Mouse (Mus musculus) CH12.LX (cell line): ENCODE data around the gene Slc25a11. TPM values are rescaled to one million over a fixed set of nuclear protein-coding genes. Genes with fewer than 3 reads are reported as not detected.

Experiments used
- DNase-seq: peaks from one replicate; pipeline ENCODE4 v3.0.0-alpha.2; 2013; ENCODE audit errors: extremely low read depth
- H3K27ac ChIP-seq: 2 replicates; pipeline ENCODE4 v1.5.1; 2012; ENCODE audit warnings: low read depth, mild to moderate bottlenecking, control low read depth, moderate library complexity; ENCODE audit not compliant: insufficient read depth
- H3K27me3 ChIP-seq: replicated peaks from 2 replicates; pipeline ENCODE3; 2012; ENCODE audit warnings: inconsistent platforms
- H3K36me3 ChIP-seq, 2 experiments: replicated peaks in 1 of 2; 2 replicates each; pipeline versions ENCODE3 to v1.6.1; 2012; ENCODE audit warnings: inconsistent platforms in 1 of 2, low read length in 1 of 2, mild to moderate bottlenecking in 1 of 2, mixed read lengths in 1 of 2, moderate library complexity in 1 of 2; ENCODE audit not compliant: control insufficient read depth in 1 of 2, insufficient read depth in 1 of 2
- H3K4me1 ChIP-seq, 2 experiments: 2 replicates each; pipeline ENCODE4 v1.6.1; 2012; ENCODE audit warnings: inconsistent platforms in 1 of 2, moderate library complexity in 1 of 2; ENCODE audit not compliant: insufficient read depth in 2 of 2, control insufficient read depth in 1 of 2
- H3K4me2 ChIP-seq: 2 replicates; pipeline ENCODE4 v1.6.1; 2012; ENCODE audit warnings: low read depth, mild to moderate bottlenecking, control low read depth; ENCODE audit not compliant: poor library complexity, insufficient read depth, severe bottlenecking
- H3K4me3 ChIP-seq, 3 experiments: fragments of 150-350 bp in 1 of 3; sonication (generic) in 1 of 3; replicated peaks in 1 of 3; 2 replicates each; pipeline versions ENCODE3 to v1.5.1; 2011 to 2012; ENCODE audit warnings: low read depth in 2 of 3, low read length in 2 of 3, mild to moderate bottlenecking in 2 of 3, moderate library complexity in 2 of 3, control low read depth in 1 of 3, improper control_type of control experiment in 1 of 3, inconsistent platforms in 1 of 3, mixed read lengths in 1 of 3; ENCODE audit not compliant: poor library complexity in 1 of 3
- H3K79me2 ChIP-seq: replicated peaks from 2 replicates; pipeline ENCODE4 v1.6.1; 2012; ENCODE audit warnings: mild to moderate bottlenecking, moderate library complexity; ENCODE audit not compliant: control insufficient read depth, poor library complexity, insufficient read depth, severe bottlenecking; ENCODE audit errors: extremely low read depth
- H3K9ac ChIP-seq: 2 replicates; pipeline ENCODE4 v1.6.1; 2012; ENCODE audit warnings: low read depth, mild to moderate bottlenecking, control low read depth, moderate library complexity; ENCODE audit not compliant: insufficient read depth
- H3K9me3 ChIP-seq: replicated peaks from 2 replicates; pipeline ENCODE3; 2012; ENCODE audit warnings: low read length, inconsistent platforms, mixed read lengths
- CHD2 ChIP-seq: IDR thresholded peaks from 2 replicates; pipeline ENCODE4 v1.6.1; 2011; ENCODE audit warnings: low read length, improper control_type of control experiment
- E2F4 ChIP-seq: IDR thresholded peaks from 2 replicates; pipeline ENCODE4 v1.6.1; 2011; ENCODE audit warnings: low read depth, low read length, improper control_type of control experiment; ENCODE audit not compliant: insufficient replicate concordance
- ELF1 ChIP-seq: IDR thresholded peaks from 2 replicates; pipeline ENCODE4 v1.6.1; 2014; ENCODE audit warnings: low read depth, mild to moderate bottlenecking, inconsistent platforms, low read length, improper control_type of control experiment
- EP300 ChIP-seq: IDR thresholded peaks from 2 replicates; pipeline ENCODE4 v1.6.1; 2011; ENCODE audit warnings: low read length, improper control_type of control experiment
- ETS1 ChIP-seq: conservative IDR thresholded peaks from 2 replicates; pipeline ENCODE4 v1.6.1; 2012; ENCODE audit warnings: low read depth, mild to moderate bottlenecking, inconsistent platforms, low read length, improper control_type of control experiment, moderate library complexity
- GABPA ChIP-seq: IDR thresholded peaks from 2 replicates; pipeline ENCODE4 v1.6.1; 2012; ENCODE audit warnings: low read depth, low read length, improper control_type of control experiment, inconsistent platforms; ENCODE audit not compliant: insufficient replicate concordance
- IRF4 ChIP-seq: IDR thresholded peaks from 2 replicates; pipeline ENCODE4 v1.6.1; 2014; ENCODE audit warnings: low read depth, mild to moderate bottlenecking, inconsistent platforms, low read length, improper control_type of control experiment
- JUN ChIP-seq: IDR thresholded peaks from 2 replicates; pipeline ENCODE4 v1.6.1; 2011; ENCODE audit warnings: low read depth, mild to moderate bottlenecking, low read length, improper control_type of control experiment, moderate library complexity; ENCODE audit not compliant: insufficient read depth
- JUND ChIP-seq: conservative IDR thresholded peaks from 2 replicates; pipeline ENCODE4 v1.6.1; 2011; ENCODE audit warnings: low read depth, low read length, improper control_type of control experiment
- KAT2A ChIP-seq: IDR thresholded peaks from 2 replicates; pipeline ENCODE4 v1.6.1; 2012; ENCODE audit warnings: low read length, improper control_type of control experiment, inconsistent platforms; ENCODE audit not compliant: insufficient replicate concordance
- MAFK ChIP-seq: IDR thresholded peaks from 2 replicates; pipeline ENCODE4 v1.6.1; 2011; ENCODE audit warnings: low read length, improper control_type of control experiment; ENCODE audit not compliant: insufficient replicate concordance
- MXI1 ChIP-seq: IDR thresholded peaks from 2 replicates; pipeline ENCODE4 v1.6.1; 2011; ENCODE audit warnings: mild to moderate bottlenecking, low read depth, low read length, improper control_type of control experiment
- MYC ChIP-seq: IDR thresholded peaks from 2 replicates; pipeline ENCODE4 v1.6.1; 2011; ENCODE audit warnings: low read depth, mild to moderate bottlenecking, improper control_type of control experiment, low read length
- NRF1 ChIP-seq: IDR thresholded peaks from 2 replicates; pipeline ENCODE4 v1.6.1; 2014; ENCODE audit warnings: low read depth, mild to moderate bottlenecking, inconsistent platforms, low read length, improper control_type of control experiment, moderate library complexity
- PAX5 ChIP-seq: IDR thresholded peaks from 2 replicates; pipeline ENCODE4 v1.6.1; 2012; ENCODE audit warnings: low read length, inconsistent platforms, mixed read lengths
- POLR2AphosphoS2 ChIP-seq: IDR thresholded peaks from 2 replicates; pipeline ENCODE4 v1.6.1; 2011; ENCODE audit warnings: low read depth, low read length, improper control_type of control experiment
- RAD21 ChIP-seq: IDR thresholded peaks from 2 replicates; pipeline ENCODE4 v1.6.1; 2011; ENCODE audit warnings: low read depth, mild to moderate bottlenecking, low read length, improper control_type of control experiment, moderate library complexity
- RCOR1 ChIP-seq: conservative IDR thresholded peaks from 2 replicates; pipeline ENCODE4 v1.6.1; 2012; ENCODE audit warnings: low read depth, mild to moderate bottlenecking, inconsistent platforms, low read length, improper control_type of control experiment
- SIN3A ChIP-seq: IDR thresholded peaks from 2 replicates; pipeline ENCODE4 v1.6.1; 2012; ENCODE audit warnings: low read length, improper control_type of control experiment, inconsistent platforms
- TBP ChIP-seq: conservative IDR thresholded peaks from 2 replicates; pipeline ENCODE4 v1.6.1; 2011; ENCODE audit warnings: low read depth, low read length, improper control_type of control experiment
- TCF12 ChIP-seq: IDR thresholded peaks from 2 replicates; pipeline ENCODE4 v1.6.1; 2014; ENCODE audit warnings: low read depth, mild to moderate bottlenecking, inconsistent platforms, low read length, improper control_type of control experiment
- UBTF ChIP-seq: IDR thresholded peaks from 2 replicates; pipeline ENCODE4 v1.6.1; 2012; ENCODE audit warnings: low read depth, mild to moderate bottlenecking, inconsistent platforms, low read length, improper control_type of control experiment, moderate library complexity
- ZC3H11A ChIP-seq: IDR thresholded peaks from 2 replicates; pipeline ENCODE4 v1.6.1; 2012; ENCODE audit warnings: low read depth, mild to moderate bottlenecking, inconsistent platforms, low read length, improper control_type of control experiment
- ZMIZ1 ChIP-seq: IDR thresholded peaks from 2 replicates; pipeline ENCODE4 v1.6.1; 2012; ENCODE audit warnings: low read depth, mild to moderate bottlenecking, inconsistent platforms, low read length, improper control_type of control experiment
- ZNF384 ChIP-seq: IDR thresholded peaks from 2 replicates; pipeline ENCODE4 v1.6.1; 2012; ENCODE audit warnings: low read depth, low read length, improper control_type of control experiment, inconsistent platforms
- dilution Hi-C: fragments of 300-500 bp; cut with MboI; formaldehyde crosslinking; loops from 2 replicates; pipeline ENCODE4 v1.14.3; 2020; ENCODE audit warnings: low sequenced_read_pairs; ENCODE audit not compliant: extremely low pct_unique_long_range_greater_than_20kb, extremely low pct_ligation_motif_present
- in situ Hi-C: fragments of 300-500 bp; cut with MboI; formaldehyde crosslinking; loops from 3 replicates; pipeline ENCODE4 v1.14.3; 2019; ENCODE audit warnings: low sequenced_read_pairs, low pct_ligation_motif_present, low pct_unique_long_range_greater_than_20kb, mixed read lengths
- polyA plus RNA-seq: library from polyadenylated mRNA; unstranded; fragments of >175 nt; gene quantifications from 2 replicates; pipeline ENCODE4 v1.2.1, GENCODE M21; 2012; ENCODE audit warnings: low read depth; ENCODE audit not compliant: insufficient read length
- total RNA-seq, 2 experiments: library from RNA; depleted of rRNA; stranded (reverse); fragments of 300-350 nt in 1 of 2; fragments of >200 nt in 1 of 2; gene quantifications; 2 replicates each; pipeline ENCODE4 v1.2.3; 2012 to 2014

The Slc25a11 gene
- total and polyA plus RNA-seq, 3 experiments = 99.0 to 135 (median 132) TPM

DNA sequence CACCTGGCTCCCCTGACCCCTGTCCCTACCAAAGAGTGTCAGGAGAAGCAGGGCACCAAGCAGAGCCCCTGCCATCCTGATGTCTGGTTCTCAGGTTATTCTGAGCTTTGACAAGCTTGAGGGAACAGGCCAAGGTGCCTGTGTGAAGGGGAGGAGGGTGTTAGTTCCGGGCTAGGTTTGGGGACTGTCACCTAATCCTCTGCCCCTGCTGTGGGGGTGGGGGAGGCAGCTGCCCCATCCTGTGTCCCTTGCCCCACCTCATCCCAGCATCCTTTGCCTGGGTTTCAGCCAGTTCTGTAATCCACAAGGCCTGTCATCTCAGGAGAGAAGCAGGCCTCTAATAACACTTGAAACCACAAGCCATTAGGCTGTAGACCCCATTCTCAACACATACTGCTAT, 28.2 kb downstream of the Slc25a11 start, which contains the start of gene Chrne:
TSS of gene Chrne (minus strand) at position 116 of the 400 bp plus-strand sequence.
- Histone ChIP-seq H3K4me3 (no peak within 1 kb of the TSS), H3K27me3 (no peaks in the 10 kb centered on the region), H3K79me2 (no peaks in the 10 kb centered on the region), H3K36me3 (peaks cover 0 to 27% of the 10 kb centered on the region in 2 experiments), H3K9ac (no peak within 1 kb of the TSS), H3K27ac (no peak within 1 kb of the TSS), H3K4me2 (no peak within 1 kb of the TSS), H3K9me3 (no peaks in the 10 kb centered on the region), H3K4me1 (peaks cover 0 to 24% of the 10 kb centered on the region in 2 experiments; a peak in 2 of 4 replicates)
- dilution Hi-C loops (no loop called here), in situ Hi-C loops (loop anchor here (5.0 to 25.0 kb wide), 2 partner anchors 207 to 382 kb away; partner anchors contain the start of genes 0610010K14Rik, Bcl6b, Gm21988 and Pelp1)
- DNase-seq = no peak
- no peak for TF ChIP-seq GABPA
- TF ChIP-seq IRF4 = no peak
- no peak for TF ChIP-seq RCOR1
- TF ChIP-seq JUND = no peak
- TF ChIP-seq TBP = no peak
- TF ChIP-seq UBTF = no peak
- no peak for TF ChIP-seq PAX5
- TF ChIP-seq MAFK = no peak
- no peak for TF ChIP-seq TCF12
- TF ChIP-seq JUN = no peak
- TF ChIP-seq ELF1 = no peak
- no peak for TF ChIP-seq ZMIZ1
- TF ChIP-seq MYC = no peak
- no peak for TF ChIP-seq KAT2A

DNA sequence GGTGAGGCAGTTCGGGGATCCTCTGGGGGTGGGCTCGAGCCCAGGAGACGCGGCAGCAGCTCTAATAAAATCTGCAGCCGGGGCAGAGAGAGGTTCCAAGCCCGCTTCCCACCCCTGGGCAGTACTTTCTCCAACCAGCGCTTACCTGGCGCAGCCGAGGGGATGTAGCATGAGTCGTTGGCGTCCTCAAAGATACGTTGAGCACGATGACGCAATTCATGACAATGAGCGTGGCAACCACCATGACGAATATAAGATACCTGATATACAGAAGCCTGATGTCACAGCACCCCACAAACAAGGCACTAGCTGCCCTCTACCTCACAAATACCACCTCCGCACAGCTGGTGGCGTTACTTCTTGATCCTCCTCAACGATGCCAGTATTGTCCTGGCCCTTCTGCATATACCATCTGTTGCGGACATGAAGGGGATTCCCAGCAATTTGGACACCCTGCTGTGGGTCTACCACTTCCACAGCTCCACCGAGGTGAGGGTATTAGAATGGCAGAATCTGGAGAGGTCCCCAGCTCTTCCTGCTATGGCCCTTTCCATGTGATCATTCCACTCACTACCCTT, 31.7 kb downstream of the Slc25a11 start, which contains the start of gene 4930544D05Rik:
TSS of gene 4930544D05Rik (plus strand) at position 333 of the 578 bp plus-strand sequence.
- H3K9ac ChIP-seq = no peak within 1 kb of the TSS
- in situ Hi-C loops (loop anchor here (5.0 to 25.0 kb wide), 2 partner anchors 203 to 378 kb away; partner anchors contain the start of genes 0610010K14Rik, Bcl6b, Gm21988 and Pelp1), dilution Hi-C loops (no loop called here)
- H3K4me1 ChIP-seq = peaks cover 0 to 20% of the 10 kb centered on the region in 2 experiments; a peak in 2 of 4 replicates
- no peaks in the 10 kb centered on the region for H3K79me2 ChIP-seq
- H3K27me3 ChIP-seq = no peaks in the 10 kb centered on the region
- TF ChIP-seq MXI1 = no peak
- no peak for TF ChIP-seq POLR2AphosphoS2
- no peak for TF ChIP-seq SIN3A
- no peak for TF ChIP-seq MAFK
- no peak for TF ChIP-seq ZNF384
- TF ChIP-seq ZMIZ1 = no peak
- TF ChIP-seq ZC3H11A = no peak
- TF ChIP-seq E2F4 = no peak
- TF ChIP-seq MYC = no peak
- no peak for TF ChIP-seq ETS1
- no peak for TF ChIP-seq RAD21
- no peak for TF ChIP-seq NRF1
- TF ChIP-seq EP300 = no peak
- no peak for TF ChIP-seq IRF4
- TF ChIP-seq TBP = no peak
- no peak for TF ChIP-seq CHD2
- TF ChIP-seq KAT2A = no peak
- no peak for TF ChIP-seq RCOR1
- H3K27ac ChIP-seq = no peak within 1 kb of the TSS
- H3K36me3 ChIP-seq = peaks cover 21 to 56% of the 10 kb centered on the region in 2 experiments
- H3K4me3 ChIP-seq = peak within 1 kb of the TSS in 2 of 3 experiments; percentile 26 to 36
- no peak for DNase-seq
- 0 out of 2 replicates have a peak within 1 kb of the TSS, but pooled peaks have one; percentile 23 for H3K4me2 ChIP-seq
- H3K9me3 ChIP-seq = no peaks in the 10 kb centered on the region
